23 mouse cellular contexts compared by ENCODE assay signal in genomic region chr7:109295807-109296206, GRCm38 (mm10).
DNase-seq lines count a peak whose midpoint lies in the region; ATAC-seq and TF ChIP-seq lines count a peak whose summit lies in the region.
"Had no signal": no experiment of that assay in that cellular context is flagged by ENCODE, and none has a peak within 500 bp of the region (broad histone marks: within the 10 kb centered on the region; RNA-seq: fewer than 3 reads in every experiment).

No protein-coding gene starts in this region.

- no peaks in the 10 kb centered on the region for H3K27me3 ChIP-seq in hindbrain, embryonic 16.5 days (replicated peaks; ENCODE audit: control insufficient read depth, insufficient read depth, low read length)
- H3K27me3 ChIP-seq in hindbrain, embryonic 10.5 days (ENCODE audit: insufficient read depth, poor library complexity, severe bottlenecking) = no peaks in the 10 kb centered on the region
- no peaks in the 10 kb centered on the region for H3K27me3 ChIP-seq in lung, embryonic 15.5 days
- H3K27me3 ChIP-seq in stomach, postnatal 0 days (ENCODE audit: control insufficient read depth, insufficient read depth, low read length) = no peaks in the 10 kb centered on the region

- H3K9ac ChIP-seq in hindbrain, embryonic 16.5 days (ENCODE audit: low read depth, low read length) = no peak overlapping the region
- no peak overlapping the region for H3K9ac ChIP-seq in lung, embryonic 15.5 days
- no peak overlapping the region for H3K9ac ChIP-seq in stomach, postnatal 0 days (ENCODE audit: low read length)
- H3K9ac ChIP-seq: forebrain, postnatal 0 days had no signal

- no peak overlapping the region for H3K4me3 ChIP-seq in hindbrain, embryonic 16.5 days (ENCODE audit: low read length)
- no peak overlapping the region for H3K4me3 ChIP-seq in hindbrain, embryonic 10.5 days
- H3K4me3 ChIP-seq in lung, embryonic 15.5 days = no peak overlapping the region
- no peak overlapping the region for H3K4me3 ChIP-seq in lung, adult 2 months (replicated peaks; ENCODE audit: extremely low read depth, low read depth, low read length)
- H3K4me3 ChIP-seq in stomach, postnatal 0 days (ENCODE audit: low read depth, low read length) = no peak overlapping the region
- H3K4me3 ChIP-seq: forebrain, embryonic 10.5 days; heart, adult 2 months; layer of hippocampus, adult 2 months; midbrain, embryonic 10.5 days had no signal

- TF ChIP-seq POLR2A in lung, adult 2 months (IDR thresholded peaks at IDR 0.05; ENCODE audit: borderline replicate concordance, extremely low read depth, low read depth, low read length) = no peak

- no peaks in the 10 kb centered on the region for H3K9me3 ChIP-seq in hindbrain, embryonic 16.5 days (ENCODE audit: control insufficient read depth, low read length)
- H3K9me3 ChIP-seq in hindbrain, embryonic 10.5 days = no peaks in the 10 kb centered on the region
- H3K9me3 ChIP-seq in lung, embryonic 15.5 days = no peaks in the 10 kb centered on the region
- no peaks in the 10 kb centered on the region for H3K9me3 ChIP-seq in stomach, postnatal 0 days (ENCODE audit: control insufficient read depth, low read length)
- H3K9me3 ChIP-seq: forebrain, embryonic 10.5 days; midbrain, embryonic 10.5 days had no signal

- 83% methylated on average over 3 of the region's 3 CpGs for WGBS in hindbrain, embryonic 16.5 days
- 89% methylated on average over 3 of the region's 3 CpGs for WGBS in hindbrain, embryonic 10.5 days
- 77% methylated on average over 3 of the region's 3 CpGs for WGBS in lung, embryonic 15.5 days
- WGBS in lung, adult 2 months = 85% methylated on average over 3 of the region's 3 CpGs
- 100% methylated on average over 3 of the region's 3 CpGs for WGBS in stomach, postnatal 0 days

- H3K4me2 ChIP-seq in hindbrain, embryonic 16.5 days (ENCODE audit: low read length) = no peak overlapping the region
- H3K4me2 ChIP-seq in lung, embryonic 15.5 days = no peak overlapping the region
- H3K4me2 ChIP-seq in stomach, postnatal 0 days (replicated peaks; ENCODE audit: low read depth) = no peak overlapping the region

- no peak overlapping the region for H3K27ac ChIP-seq in hindbrain, embryonic 16.5 days (ENCODE audit: low read depth, low read length)
- H3K27ac ChIP-seq in hindbrain, embryonic 10.5 days = no peak overlapping the region
- no peak overlapping the region for H3K27ac ChIP-seq in lung, embryonic 15.5 days
- no peak overlapping the region for H3K27ac ChIP-seq in stomach, postnatal 0 days (replicated peaks)
- H3K27ac ChIP-seq: forebrain, embryonic 10.5 days; heart, adult 2 months; hindbrain, postnatal 0 days; layer of hippocampus, adult 2 months; midbrain, embryonic 10.5 days had no signal

- intact Hi-C loops in heart, postnatal 25 days (cut with DNase I) = no loop called here

- H3K4me1 ChIP-seq in hindbrain, embryonic 16.5 days (ENCODE audit: control insufficient read depth, insufficient read depth, low read depth, low read length) = no peaks in the 10 kb centered on the region
- H3K4me1 ChIP-seq in hindbrain, embryonic 10.5 days (replicated peaks) = no peaks in the 10 kb centered on the region
- no peaks in the 10 kb centered on the region for H3K4me1 ChIP-seq in lung, embryonic 15.5 days
- H3K4me1 ChIP-seq in lung, adult 2 months (ENCODE audit: control insufficient read depth, insufficient read depth, low read length) = no peaks in the 10 kb centered on the region
- H3K4me1 ChIP-seq in stomach, postnatal 0 days (replicated peaks; ENCODE audit: control insufficient read depth, insufficient read depth) = no peaks in the 10 kb centered on the region
- H3K4me1 ChIP-seq: forebrain, embryonic 10.5 days; midbrain, embryonic 10.5 days had no signal

- no peaks in the 10 kb centered on the region for H3K36me3 ChIP-seq in hindbrain, embryonic 16.5 days (ENCODE audit: control insufficient read depth, insufficient read depth, low read length)
- no peaks in the 10 kb centered on the region for H3K36me3 ChIP-seq in hindbrain, embryonic 10.5 days
- H3K36me3 ChIP-seq in lung, embryonic 15.5 days = no peaks in the 10 kb centered on the region
- no peaks in the 10 kb centered on the region for H3K36me3 ChIP-seq in stomach, postnatal 0 days (ENCODE audit: control insufficient read depth, insufficient read depth, low read length)
- H3K36me3 ChIP-seq: forebrain, embryonic 10.5 days; midbrain, embryonic 10.5 days had no signal

- DNase-seq in heart, adult 11 months = peak; percentile 86
- no peak for DNase-seq in heart, postnatal 25 days (ENCODE audit: low spot score)
- DNase-seq in hindbrain, embryonic 10.5 days (ENCODE audit: low spot score) = no peak
- DNase-seq in lung, adult 2 months = no peak
- DNase-seq in stomach, postnatal 0 days (ENCODE audit: low spot score) = no peak
- DNase-seq: adrenal gland, postnatal 36 days; cerebellum, adult 9-10 months; forebrain, postnatal 0 days; gastrocnemius, postnatal 14 days; heart, adult 2 months; heart, postnatal 36 days; kidney, adult 2 months; kidney, postnatal 10 days; lung, postnatal 10 days; right cerebral cortex, postnatal 14 days; thymus, postnatal 14 days had no signal

- TF ChIP-seq CTCF in lung, adult 2 months (IDR thresholded peaks at IDR 0.05; ENCODE audit: insufficient read depth, low read length) = no peak
- TF ChIP-seq CTCF in stomach, postnatal 0 days (IDR thresholded peaks at IDR 0.05; ENCODE audit: low read depth) = no peak

- ATAC-seq in hindbrain, embryonic 16.5 days = peak; percentile 30; the same call in 1 of the 2 replicates
- ATAC-seq in lung, embryonic 15.5 days (ENCODE audit: borderline replicate concordance, extremely low read depth, low FRiP score, low TSS enrichment) = 0 out of 2 replicates have a peak, but pooled peaks have one; percentile 35
- ATAC-seq in stomach, postnatal 0 days (ENCODE audit: low FRiP score, low TSS enrichment) = 0 out of 2 replicates have a peak, but pooled peaks have one; percentile 35
- ATAC-seq: CD4-positive, CD25-positive, alpha-beta regulatory T cell, adult 4 months; forebrain, postnatal 0 days had no signal

- no peak for TF ChIP-seq EP300 in stomach, postnatal 0 days (optimal IDR thresholded peaks at IDR 0.05)
